Mouse (Mus musculus) activated CD4-positive, CD25-positive, alpha-beta regulatory T cell (primary cell): ENCODE results near the gene Hoxa1. TPM values are rescaled to one million over a fixed set of nuclear protein-coding genes. Genes with fewer than 3 reads are reported as not detected.

Experiments
- polyA plus RNA-seq, 2 experiments: library from polyadenylated mRNA; unstranded; fragments of 100-300 nt; shearing (Covaris generic); gene quantifications; one replicate each; pipeline ENCODE4 v1.2.1; 2017

Hoxa1 gene
- polyA plus RNA-seq: not detected

GRCm38 (mm10) chr6:52158276-52159051, at the start of gene Hoxa1:
Gene Hoxa1, minus strand, starts transcription at chr6:52158317.

GRCm38 (mm10) chr6:52204050-52204752, 46.1 kb upstream of the Hoxa1 start, which contains the start of gene Hoxa5:
Gene Hoxa5, minus strand, starts transcription at chr6:52204587.

GRCm38 (mm10) chr6:52190906-52191810, 33.0 kb upstream of the Hoxa1 start, which contains the start of gene Hoxa4:
Gene Hoxa4, minus strand, starts transcription at chr6:52191753.

GRCm38 (mm10) chr6:52177061-52177735, 19.1 kb upstream of the Hoxa1 start, which contains the start of gene 5730596B20Rik:
Gene 5730596B20Rik, plus strand, starts transcription at chr6:52177498.

GRCm38 (mm10) chr6:52164626-52165440, 6.7 kb upstream of the Hoxa1 start, which contains the start of gene Hoxa2:
Gene Hoxa2, minus strand, starts transcription at chr6:52164831.

Other genes starting within 250 kb of the Hoxa1 start
- gene Skap2, start 145.8 kb downstream of the Hoxa1 start, polyA plus RNA-seq: 10 to 100 TPM; 25.3 to 34.2 TPM
- gene Hoxa2, start 6.5 kb upstream of the Hoxa1 start, polyA plus RNA-seq: not detected
- not detected for gene 5730596B20Rik, start 19.2 kb upstream of the Hoxa1 start, polyA plus RNA-seq
- not detected for gene Hoxa4, start 33.4 kb upstream of the Hoxa1 start, polyA plus RNA-seq
- under 1 TPM; 0.08 to 0.18 TPM for gene Hoxa5, start 46.3 kb upstream of the Hoxa1 start, polyA plus RNA-seq
- gene Hoxa6, start 50.4 kb upstream of the Hoxa1 start, polyA plus RNA-seq: under 1 TPM in 1 of 2 experiments, not detected in 1; 0.27 TPM
- gene Hoxa3, start 55.0 kb upstream of the Hoxa1 start, polyA plus RNA-seq: not detected
- gene Gm28308, start 55.0 kb upstream of the Hoxa1 start, polyA plus RNA-seq: not detected
- gene Hoxa7, start 63.5 kb upstream of the Hoxa1 start, polyA plus RNA-seq: not detected
- 1 to 10 TPM in 1 of 2 experiments, not detected in 1; 1.4 TPM for gene Hoxa9, start 72.8 kb upstream of the Hoxa1 start, polyA plus RNA-seq
- under 1 TPM in 1 of 2 experiments, not detected in 1; 0.26 TPM for gene Hoxa10, start 82.5 kb upstream of the Hoxa1 start, polyA plus RNA-seq
- gene Hoxa11, start 87.5 kb upstream of the Hoxa1 start, polyA plus RNA-seq: not detected
- gene Hoxa13, start 102.6 kb upstream of the Hoxa1 start, polyA plus RNA-seq: not detected
- gene Evx1, start 155.2 kb upstream of the Hoxa1 start, polyA plus RNA-seq: not detected